Mouse (Mus musculus): ENCODE data around the gene G6pc3. TPM values are rescaled to one million over a fixed set of nuclear protein-coding genes. Genes with fewer than 3 reads are reported as not detected.
A peak's percentile ranks its signal among the peaks of the same experiment; 100 is the strongest.

The G6pc3 gene
- total and polyA plus RNA-seq, 2 experiments from 2014 or later = 46.2 to 70.1 TPM

- 16% methylated on average over 2 of the region's 2 CpGs for WGBS
- Histone ChIP-seq H3K9ac (replicated peaks; ENCODE audit: low read length) (no peak overlapping the region), H3K4me2 (ENCODE audit: low read depth, low read length) (no peak overlapping the region), H3K9me3 (ENCODE audit: low read length) (no peaks in the 10 kb centered on the region), H3K4me1 (ENCODE audit: insufficient read depth, low read length) (peaks cover 17% of the 10 kb centered on the region), H3K27ac (0 out of 2 replicates have a peak overlapping the region, but pooled peaks have one; percentile 32), H3K36me3 (ENCODE audit: insufficient read depth, low read length) (peaks cover 10% of the 10 kb centered on the region), H3K27me3 (ENCODE audit: insufficient read depth, low read length) (no peaks in the 10 kb centered on the region), H3K4me3 (ENCODE audit: low read length) (no peak overlapping the region)
- peak; percentile 78 for TF ChIP-seq CTCF (IDR thresholded peaks at IDR 0.05; ENCODE audit: low read depth)
- ATAC-seq (0 out of 2 replicates have a peak, but pooled peaks have one; percentile 27), DNase-seq (ENCODE audit: low spot score) (peak; percentile 70)
Measured at GRCm38 (mm10) chr11:102209742-102210141, 20.3 kb downstream of the G6pc3 start.

- Histone ChIP-seq H3K4me3 (ENCODE audit: low read length) (no peak overlapping the region), H3K36me3 (ENCODE audit: insufficient read depth, low read length) (peaks cover 8% of the 10 kb centered on the region), H3K27ac (no peak overlapping the region), H3K9ac (replicated peaks; ENCODE audit: low read length) (no peak overlapping the region), H3K4me2 (ENCODE audit: low read depth, low read length) (no peak overlapping the region), H3K9me3 (ENCODE audit: low read length) (no peaks in the 10 kb centered on the region), H3K4me1 (ENCODE audit: insufficient read depth, low read length) (peaks cover 20% of the 10 kb centered on the region), H3K27me3 (ENCODE audit: insufficient read depth, low read length) (no peaks in the 10 kb centered on the region)
- WGBS = 69% methylated on average over 3 of the region's 3 CpGs
- no peak for TF ChIP-seq CTCF (IDR thresholded peaks at IDR 0.05; ENCODE audit: low read depth)
- DNase-seq (ENCODE audit: low spot score) (no peak), ATAC-seq (no peak)
Measured at GRCm38 (mm10) chr11:102210185-102210584, 20.8 kb downstream of the G6pc3 start.

GRCm38 (mm10) chr11:102211011-102211410, 21.6 kb downstream of the G6pc3 start:
- Histone ChIP-seq H3K9me3 (ENCODE audit: low read length) (no peaks in the 10 kb centered on the region), H3K27ac (no peak overlapping the region), H3K4me1 (ENCODE audit: insufficient read depth, low read length) (peaks cover 28% of the 10 kb centered on the region), H3K4me3 (ENCODE audit: low read length) (no peak overlapping the region), H3K9ac (replicated peaks; ENCODE audit: low read length) (no peak overlapping the region), H3K36me3 (ENCODE audit: insufficient read depth, low read length) (peaks cover 7% of the 10 kb centered on the region), H3K27me3 (ENCODE audit: insufficient read depth, low read length) (no peaks in the 10 kb centered on the region), H3K4me2 (ENCODE audit: low read depth, low read length) (no peak overlapping the region)
- DNase-seq (ENCODE audit: low spot score) = no peak
- no peak for TF ChIP-seq CTCF (IDR thresholded peaks at IDR 0.05; ENCODE audit: low read depth)
- WGBS = 72% methylated on average over 5 of the region's 5 CpGs
- ATAC-seq = no peak

GRCm38 (mm10) chr11:102211936-102212341, 22.5 kb downstream of the G6pc3 start:
- no peak for ATAC-seq
- DNase-seq (ENCODE audit: low spot score) = no peak

GRCm38 (mm10) chr11:102214430-102215156, 25.2 kb downstream of the G6pc3 start:
- 44% methylated on average over 10 of the region's 10 CpGs for WGBS
- Histone ChIP-seq H3K27me3 (ENCODE audit: insufficient read depth, low read length) (no peaks in the 10 kb centered on the region), H3K4me2 (ENCODE audit: low read depth, low read length) (no peak overlapping the region), H3K4me1 (ENCODE audit: insufficient read depth, low read length) (peaks cover 49% of the 10 kb centered on the region), H3K27ac (no peak overlapping the region), H3K4me3 (ENCODE audit: low read length) (no peak overlapping the region), H3K9me3 (ENCODE audit: low read length) (no peaks in the 10 kb centered on the region), H3K36me3 (ENCODE audit: insufficient read depth, low read length) (no peaks in the 10 kb centered on the region), H3K9ac (replicated peaks; ENCODE audit: low read length) (no peak overlapping the region)
- DNase-seq (ENCODE audit: low spot score) (no peak), ATAC-seq (no peak)
- no peak for TF ChIP-seq CTCF (IDR thresholded peaks at IDR 0.05; ENCODE audit: low read depth)

More at GRCm38 (mm10) chr11:102211936-102212341, 22.5 kb downstream of the G6pc3 start:
- 43% methylated on average over 18 of the region's 18 CpGs for WGBS
- no peak for TF ChIP-seq CTCF (IDR thresholded peaks at IDR 0.05; ENCODE audit: low read depth)
- Histone ChIP-seq H3K27ac (no peak overlapping the region), H3K36me3 (ENCODE audit: insufficient read depth, low read length) (no peaks in the 10 kb centered on the region), H3K4me1 (ENCODE audit: insufficient read depth, low read length) (peaks cover 32% of the 10 kb centered on the region), H3K4me3 (ENCODE audit: low read length) (no peak overlapping the region), H3K9me3 (ENCODE audit: low read length) (no peaks in the 10 kb centered on the region), H3K27me3 (ENCODE audit: insufficient read depth, low read length) (no peaks in the 10 kb centered on the region), H3K4me2 (ENCODE audit: low read depth, low read length) (no peak overlapping the region), H3K9ac (replicated peaks; ENCODE audit: low read length) (no peak overlapping the region)

GRCm38 (mm10) chr11:102215511-102215910, 26.1 kb downstream of the G6pc3 start:
- TF ChIP-seq CTCF (IDR thresholded peaks at IDR 0.05; ENCODE audit: low read depth) = no peak
- H3K9ac ChIP-seq (replicated peaks; ENCODE audit: low read length) = no peak overlapping the region
- H3K9me3 ChIP-seq (ENCODE audit: low read length) = no peaks in the 10 kb centered on the region
- no peaks in the 10 kb centered on the region for H3K36me3 ChIP-seq (ENCODE audit: insufficient read depth, low read length)
- ATAC-seq (no peak), DNase-seq (ENCODE audit: low spot score) (no peak)
- H3K4me2 ChIP-seq (ENCODE audit: low read depth, low read length) = no peak overlapping the region
- H3K4me1 ChIP-seq (ENCODE audit: insufficient read depth, low read length) = peaks cover 51% of the 10 kb centered on the region
- H3K27me3 ChIP-seq (ENCODE audit: insufficient read depth, low read length) = no peaks in the 10 kb centered on the region
- WGBS = 75% methylated on average over 11 of the region's 11 CpGs
- H3K27ac ChIP-seq = peak overlapping the region; percentile 41; the same call in 1 of the 2 replicates
- no peak overlapping the region for H3K4me3 ChIP-seq (ENCODE audit: low read length)

Measured in hindbrain, postnatal 0 days (tissue).